Mouse (Mus musculus) ovary, postnatal 14 days (tissue): ENCODE measurements around the gene Prl3c1.
"Not testable (repeated sequence)": the region's sequence is repeated elsewhere in the genome, so short reads cannot be mapped to it uniquely, and the experiment has no call there.

Source experiments
- DNase-seq: peaks from one replicate; pipeline ENCODE4 v3.0.0; 2022; ENCODE audit warnings: low spot score

The Prl3c1 gene

DNA sequence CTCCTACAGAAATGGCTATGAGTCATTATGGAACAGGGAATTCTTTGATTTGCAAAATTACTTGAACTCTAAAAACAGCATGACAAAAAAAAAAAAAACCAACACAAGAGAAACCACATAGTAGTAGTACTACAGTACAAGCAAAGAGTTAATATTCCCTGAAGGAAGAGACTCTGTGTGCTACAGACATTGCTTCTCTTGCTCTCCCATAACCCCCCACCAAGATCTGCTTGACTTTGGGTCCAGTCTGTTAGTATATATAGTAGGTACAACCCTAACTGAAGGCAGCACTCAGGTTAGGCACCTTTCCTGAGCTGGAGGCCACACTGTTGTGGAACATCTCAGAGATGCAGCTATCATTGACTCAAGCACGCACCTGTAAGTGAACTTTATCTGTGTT lies at the start of gene Prl3c1:
Prl3c1 (plus strand) TSS at position 301 of the 400 bp plus-strand sequence.
- DNase-seq, result no peak

DNA sequence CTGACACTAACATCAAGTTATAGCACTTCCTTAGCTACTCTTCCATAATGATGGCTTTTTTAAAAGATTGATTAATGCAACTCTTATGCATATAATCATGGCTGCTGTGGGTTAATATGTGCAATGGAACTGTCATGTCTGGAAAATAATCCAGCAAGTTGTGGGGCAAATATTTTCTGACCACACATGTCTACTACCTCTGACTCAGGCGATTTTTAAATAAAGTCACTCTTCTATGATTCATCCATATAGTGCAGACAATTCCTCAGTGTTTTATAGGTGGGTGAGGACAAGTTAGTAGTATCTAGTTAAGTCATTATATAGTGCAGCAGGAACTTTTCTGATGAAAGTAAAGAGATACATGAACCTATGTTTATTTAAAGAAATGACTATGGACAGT lies 48.2 kb upstream of the Prl3c1 start:
- no peak for DNase-seq

DNA sequence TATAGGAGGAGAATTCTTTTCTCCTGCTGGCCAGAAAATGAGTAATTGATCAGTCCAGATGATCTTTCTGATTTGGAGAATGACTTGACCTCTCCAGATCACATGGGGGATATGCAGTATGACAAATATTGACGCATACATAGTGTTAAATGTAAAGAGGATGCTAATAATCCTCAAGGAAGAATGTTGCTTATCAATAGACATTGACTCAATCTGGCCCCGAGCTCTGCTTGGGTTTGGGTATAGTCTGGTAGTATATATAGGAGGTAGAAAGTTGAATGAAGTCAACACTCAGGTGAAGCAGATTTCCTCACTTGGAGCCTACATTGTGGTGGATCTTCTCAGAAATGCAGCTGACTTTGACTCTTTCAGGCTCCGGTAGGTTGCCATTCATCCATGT lies 40.0 kb upstream of the Prl3c1 start, which contains the start of gene Prl3d3:
Prl3d3 (plus strand) TSS at position 301 of the 400 bp plus-strand sequence.
- DNase-seq, result not testable (repeated sequence)

DNA sequence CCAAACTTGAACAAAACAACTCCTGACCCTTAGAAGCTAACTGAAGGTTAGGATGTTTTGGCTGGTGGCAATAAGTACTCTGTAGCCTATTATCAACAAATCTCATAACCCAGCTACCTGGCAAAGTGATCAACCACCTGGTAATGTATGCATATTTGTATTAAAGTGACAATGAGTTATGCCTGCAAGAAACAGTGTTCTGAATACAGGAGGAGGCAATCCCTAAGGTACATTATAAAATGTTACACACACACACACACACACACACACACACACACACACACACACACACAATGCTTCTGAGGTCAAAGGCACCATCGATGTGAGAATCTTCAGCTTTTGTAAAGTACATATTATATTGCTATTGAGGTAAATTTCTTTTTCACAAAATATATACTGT lies 45.1 kb downstream of the Prl3c1 start, which contains the start of gene Prl3b1:
Prl3b1 (plus strand) TSS at position 301 of the 400 bp plus-strand sequence.
- DNase-seq, result no peak
